16 mouse cellular contexts compared by ENCODE assay signal in genomic region chr5:92986651-92987610, GRCm38 (mm10). TPM values are rescaled to one million over a fixed set of nuclear protein-coding genes. Genes with fewer than 3 reads are reported as not detected.
DNase-seq lines count a peak whose midpoint lies in the region; ATAC-seq and TF ChIP-seq lines count a peak whose summit lies in the region.
"Had no signal": no experiment of that assay in that cellular context is flagged by ENCODE, and none has a peak within 500 bp of the region (broad histone marks: within the 10 kb centered on the region; RNA-seq: fewer than 3 reads in every experiment).

No protein-coding gene starts in this region.

- no peak for ATAC-seq in intestine, postnatal 0 days
- ATAC-seq in intestine, embryonic 15.5 days, result no peak
- ATAC-seq: liver, embryonic 12.5 days had no signal

- H3K27ac ChIP-seq in intestine, postnatal 0 days (ENCODE audit: low read depth, low read length), result 0 out of 2 replicates have a peak overlapping the region, but pooled peaks have one; percentile 86
- no peak overlapping the region for H3K27ac ChIP-seq in intestine, embryonic 15.5 days
- H3K27ac ChIP-seq in ES-E14 (ENCODE audit: insufficient read depth, low read depth, low read length, poor library complexity, severe bottlenecking), result 0 out of 2 replicates have a peak overlapping the region, but pooled peaks have one; percentile 18
- H3K27ac ChIP-seq: heart, embryonic 15.5 days; liver, embryonic 12.5 days; lung, embryonic 15.5 days; neural tube, embryonic 13.5 days had no signal

- 0 out of 2 replicates have a peak, but pooled peaks cover 6% of the 10 kb centered on the region for H3K4me1 ChIP-seq in intestine, postnatal 0 days (replicated peaks; ENCODE audit: control insufficient read depth, insufficient read depth, low read length)
- H3K4me1 ChIP-seq in intestine, embryonic 15.5 days (replicated peaks), result peaks cover 5% of the 10 kb centered on the region; the same call in 1 of the 2 replicates
- peaks cover 0 to 22% of the 10 kb centered on the region in 2 experiments; a peak in 3 of 4 replicates for H3K4me1 ChIP-seq in ES-E14 (ENCODE audit: control insufficient read depth in 2 of 2, insufficient read depth in 2 of 2, low read length in 2 of 2, poor library complexity in 1 of 2)
- H3K4me1 ChIP-seq: liver, embryonic 12.5 days had no signal

- 93% methylated on average over 22 of the region's 22 CpGs for WGBS in intestine, postnatal 0 days
- 90% methylated on average over 22 of the region's 22 CpGs for WGBS in intestine, embryonic 15.5 days

- H3K9me3 ChIP-seq in intestine, postnatal 0 days (ENCODE audit: control insufficient read depth), result no peaks in the 10 kb centered on the region
- H3K9me3 ChIP-seq in intestine, embryonic 15.5 days, result no peaks in the 10 kb centered on the region
- H3K9me3 ChIP-seq in ES-E14 (ENCODE audit: control insufficient read depth, insufficient read depth, low read depth, low read length), result no peaks in the 10 kb centered on the region
- H3K9me3 ChIP-seq: heart, embryonic 15.5 days; liver, embryonic 12.5 days; lung, embryonic 15.5 days; neural tube, embryonic 13.5 days had no signal

- no peak for DNase-seq in ES-E14 (ENCODE audit: low read depth, low spot score)
- DNase-seq in cerebellum, postnatal 25 days, result peak; percentile 26 to 34
- peak; percentile 30 to 35 for DNase-seq in kidney, postnatal 36 days
- DNase-seq in ovary, postnatal 10 days (ENCODE audit: low spot score), result no peak
- DNase-seq in layer of hippocampus, adult 9-10 months (ENCODE audit: low spot score), result no peak
- DNase-seq: layer of hippocampus, adult 9-11 months; thymus, adult 18-20 months had no signal

- H3K27me3 ChIP-seq in intestine, postnatal 0 days (replicated peaks; ENCODE audit: control insufficient read depth, insufficient read depth, low read length), result no peaks in the 10 kb centered on the region
- H3K27me3 ChIP-seq in intestine, embryonic 15.5 days (replicated peaks), result no peaks in the 10 kb centered on the region
- H3K27me3 ChIP-seq: heart, embryonic 15.5 days; liver, embryonic 12.5 days; lung, embryonic 15.5 days; neural tube, embryonic 13.5 days had no signal

- no peak for TF ChIP-seq CTCF in intestine, postnatal 0 days (IDR thresholded peaks at IDR 0.05; ENCODE audit: low read depth)

- no peak overlapping the region for H3K4me2 ChIP-seq in intestine, postnatal 0 days (replicated peaks; ENCODE audit: low read depth)
- no peak overlapping the region for H3K4me2 ChIP-seq in intestine, embryonic 15.5 days (replicated peaks)
- H3K4me2 ChIP-seq: heart, embryonic 15.5 days; liver, embryonic 12.5 days; lung, embryonic 15.5 days; neural tube, embryonic 13.5 days had no signal

- no peak overlapping the region for H3K9ac ChIP-seq in intestine, postnatal 0 days (ENCODE audit: low read depth, low read length)
- H3K9ac ChIP-seq in intestine, embryonic 15.5 days, result no peak overlapping the region
- peak overlapping the region; percentile 18; the same call in 1 of the 2 replicates for H3K9ac ChIP-seq in ES-E14 (ENCODE audit: insufficient read depth, low read depth, low read length, poor library complexity, severe bottlenecking)
- H3K9ac ChIP-seq: heart, embryonic 15.5 days; liver, embryonic 12.5 days; lung, embryonic 15.5 days; neural tube, embryonic 13.5 days had no signal

- in situ Hi-C loops in ES-E14 (cut with MboI; ENCODE audit: low sequenced_read_pairs in 2 of 2, unreplicated experiment in 2 of 2), result no loop called here

- no peak overlapping the region for H3K4me3 ChIP-seq in intestine, postnatal 0 days (ENCODE audit: low read depth, low read length)
- no peak overlapping the region for H3K4me3 ChIP-seq in intestine, embryonic 15.5 days (replicated peaks)
- H3K4me3 ChIP-seq in ES-E14 (ENCODE audit: insufficient read depth in 1 of 2, low read depth in 1 of 2, low read length in 2 of 2, poor library complexity in 1 of 2, severe bottlenecking in 1 of 2), result peak overlapping the region in 1 of 2 experiments; percentile 3; a peak in 1 of 4 replicates
- H3K4me3 ChIP-seq: heart, embryonic 15.5 days; liver, embryonic 12.5 days; lung, embryonic 15.5 days; neural tube, embryonic 13.5 days had no signal

- H3K36me3 ChIP-seq in intestine, postnatal 0 days (ENCODE audit: control insufficient read depth, insufficient read depth), result no peaks in the 10 kb centered on the region
- H3K36me3 ChIP-seq in intestine, embryonic 15.5 days, result no peaks in the 10 kb centered on the region
- no peaks in the 10 kb centered on the region for H3K36me3 ChIP-seq in ES-E14 (ENCODE audit: control insufficient read depth, insufficient read depth, low read length, poor library complexity, severe bottlenecking)
- H3K36me3 ChIP-seq: heart, embryonic 15.5 days; liver, embryonic 12.5 days; lung, embryonic 15.5 days; neural tube, embryonic 13.5 days had no signal

TF ChIP-seq in ES-E14, 5 proteins besides CTCF, POLR2A, EP300 and RAD21:
- TF ChIP-seq ZNF384 (IDR thresholded peaks at IDR 0.05; ENCODE audit: low read depth, low read length), result no peak
- TF ChIP-seq MAFK (IDR thresholded peaks at IDR 0.05; ENCODE audit: insufficient read depth, low read depth, low read length), result peak; percentile 54; the same call in 1 of the 2 replicates
- TF ChIP-seq ZC3H11A (IDR thresholded peaks at IDR 0.05; ENCODE audit: borderline replicate concordance, low read depth, low read length), result no peak

RNA-seq across cellular contexts. Expression of gene Sowahb, which starts 57.9 kb away (rescaled TPM):
- 16.1 and 18.0 TPM in 2 replicates for polyA plus RNA-seq in intestine, postnatal 0 days (2015; fragmentation: Nextera tagmentation; extraction: Ambion mirVana)
- polyA plus RNA-seq in intestine, embryonic 15.5 days (2015; fragmentation: Nextera tagmentation; extraction: Ambion mirVana), result 5.8 and 6.1 TPM in 2 replicates
- total RNA-seq in ES-E14 (2012; rRNA removed), result 1.5 and 1.9 TPM in 2 replicates
- total RNA-seq: granulocyte monocyte progenitor cell, adult 5-6 weeks; megakaryocyte progenitor cell, adult 5-6 weeks; monocyte, adult 5-6 weeks had no signal
- polyA plus RNA-seq: neural tube, embryonic 13.5 days had no signal

Comparison
In these comparisons a context has a peak if more than half of its experiments do, and no peak if none do; other contexts are left out.
1. DNase-seq: peak in cerebellum, postnatal 25 days (2 of 2) and kidney, postnatal 36 days (2 of 2); none in ES-E14 (single experiment), ovary, postnatal 10 days (single experiment) and layer of hippocampus, adult 9-10 months (single experiment).